Mouse (Mus musculus): ENCODE measurements around the gene Rcbtb2. TPM values are rescaled to one million over a fixed set of nuclear protein-coding genes. Genes with fewer than 3 reads are reported as not detected.

The Rcbtb2 gene
- polyA plus RNA-seq, 1 experiment: 169 TPM

- Histone ChIP-seq H3K36me3 (ENCODE audit: control insufficient read depth, insufficient read depth, low read length) (no peaks in the 10 kb centered on the region), H3K27me3 (ENCODE audit: control insufficient read depth, insufficient read depth, low read length) (no peaks in the 10 kb centered on the region), H3K27ac (ENCODE audit: control insufficient read depth, insufficient read depth, low read length) (peak overlapping the region; percentile 100), H3K4me3 (ENCODE audit: control insufficient read depth, insufficient read depth, low read length) (no peak overlapping the region), H3K4me1 (replicated peaks; ENCODE audit: control insufficient read depth, insufficient read depth, low read length) (peaks cover 58% of the 10 kb centered on the region)
- no peak for TF ChIP-seq POLR2A (IDR thresholded peaks at IDR 0.05; ENCODE audit: control insufficient read depth, extremely low read depth, insufficient read depth, low read length, poor library complexity)
- TF ChIP-seq CTCF (IDR thresholded peaks at IDR 0.05; ENCODE audit: borderline replicate concordance, control insufficient read depth, extremely low read depth, insufficient read depth, low read length, poor library complexity): no peak
- DNase-seq: peak; percentile 55
- WGBS: 6% methylated on average over 6 of the region's 6 CpGs
Observed at GRCm38 (mm10) chr14:73119459-73119858, 3.4 kb upstream of the Rcbtb2 start.

GRCm38 (mm10) chr14:73119966-73120365 is 2.9 kb upstream of the Rcbtb2 start:
- 59% methylated on average over 2 of the region's 2 CpGs for WGBS
- no peak for DNase-seq
- Histone ChIP-seq H3K36me3 (ENCODE audit: control insufficient read depth, insufficient read depth, low read length) (no peaks in the 10 kb centered on the region), H3K27ac (ENCODE audit: control insufficient read depth, insufficient read depth, low read length) (peak overlapping the region; percentile 100), H3K4me1 (replicated peaks; ENCODE audit: control insufficient read depth, insufficient read depth, low read length) (peaks cover 62% of the 10 kb centered on the region), H3K27me3 (ENCODE audit: control insufficient read depth, insufficient read depth, low read length) (no peaks in the 10 kb centered on the region), H3K4me3 (ENCODE audit: control insufficient read depth, insufficient read depth, low read length) (no peak overlapping the region)
- TF ChIP-seq CTCF (IDR thresholded peaks at IDR 0.05; ENCODE audit: borderline replicate concordance, control insufficient read depth, extremely low read depth, insufficient read depth, low read length, poor library complexity) (no peak), POLR2A (IDR thresholded peaks at IDR 0.05; ENCODE audit: control insufficient read depth, extremely low read depth, insufficient read depth, low read length, poor library complexity) (no peak)

GRCm38 (mm10) chr14:73122211-73122922 is 470 bp upstream of the Rcbtb2 start:
- TF ChIP-seq CTCF (IDR thresholded peaks at IDR 0.05; ENCODE audit: borderline replicate concordance, control insufficient read depth, extremely low read depth, insufficient read depth, low read length, poor library complexity): no peak
- TF ChIP-seq POLR2A (IDR thresholded peaks at IDR 0.05; ENCODE audit: control insufficient read depth, extremely low read depth, insufficient read depth, low read length, poor library complexity): no peak
- H3K27ac ChIP-seq (ENCODE audit: control insufficient read depth, insufficient read depth, low read length): peak overlapping the region; percentile 81
- H3K4me1 ChIP-seq (replicated peaks; ENCODE audit: control insufficient read depth, insufficient read depth, low read length): peaks cover 53% of the 10 kb centered on the region
- WGBS: 23% methylated on average over 4 of the region's 4 CpGs
- peak; percentile 1 for DNase-seq
- no peaks in the 10 kb centered on the region for H3K27me3 ChIP-seq (ENCODE audit: control insufficient read depth, insufficient read depth, low read length)
- H3K4me3 ChIP-seq (ENCODE audit: control insufficient read depth, insufficient read depth, low read length): no peak overlapping the region
- no peaks in the 10 kb centered on the region for H3K36me3 ChIP-seq (ENCODE audit: control insufficient read depth, insufficient read depth, low read length)

- TF ChIP-seq CTCF (IDR thresholded peaks at IDR 0.05; ENCODE audit: borderline replicate concordance, control insufficient read depth, extremely low read depth, insufficient read depth, low read length, poor library complexity) (no peak), POLR2A (IDR thresholded peaks at IDR 0.05; ENCODE audit: control insufficient read depth, extremely low read depth, insufficient read depth, low read length, poor library complexity) (no peak)
- Histone ChIP-seq H3K4me1 (replicated peaks; ENCODE audit: control insufficient read depth, insufficient read depth, low read length) (peaks cover 44% of the 10 kb centered on the region), H3K27me3 (ENCODE audit: control insufficient read depth, insufficient read depth, low read length) (no peaks in the 10 kb centered on the region), H3K36me3 (ENCODE audit: control insufficient read depth, insufficient read depth, low read length) (no peaks in the 10 kb centered on the region), H3K27ac (ENCODE audit: control insufficient read depth, insufficient read depth, low read length) (peak overlapping the region; percentile 98), H3K4me3 (ENCODE audit: control insufficient read depth, insufficient read depth, low read length) (peak overlapping the region; percentile 17; the same call in 1 of the 2 replicates)
- no peak for DNase-seq
- WGBS: 24% methylated on average over 9 of the region's 9 CpGs
Observed at GRCm38 (mm10) chr14:73123381-73123780, 544 bp downstream of the Rcbtb2 start.

GRCm38 (mm10) chr14:73123786-73124185 is 949 bp downstream of the Rcbtb2 start:
- WGBS: 7% methylated on average over 9 of the region's 9 CpGs
- Histone ChIP-seq H3K27ac (ENCODE audit: control insufficient read depth, insufficient read depth, low read length) (peak overlapping the region; percentile 89), H3K27me3 (ENCODE audit: control insufficient read depth, insufficient read depth, low read length) (no peaks in the 10 kb centered on the region), H3K36me3 (ENCODE audit: control insufficient read depth, insufficient read depth, low read length) (no peaks in the 10 kb centered on the region), H3K4me3 (ENCODE audit: control insufficient read depth, insufficient read depth, low read length) (peak overlapping the region; percentile 4; the same call in 1 of the 2 replicates), H3K4me1 (replicated peaks; ENCODE audit: control insufficient read depth, insufficient read depth, low read length) (peaks cover 40% of the 10 kb centered on the region)
- TF ChIP-seq POLR2A (IDR thresholded peaks at IDR 0.05; ENCODE audit: control insufficient read depth, extremely low read depth, insufficient read depth, low read length, poor library complexity) (peak; percentile 52; the same call in 1 of the 2 replicates), CTCF (IDR thresholded peaks at IDR 0.05; ENCODE audit: borderline replicate concordance, control insufficient read depth, extremely low read depth, insufficient read depth, low read length, poor library complexity) (no peak)
- DNase-seq: peak; percentile 74

- DNase-seq: no peak
- Histone ChIP-seq H3K4me1 (replicated peaks; ENCODE audit: control insufficient read depth, insufficient read depth, low read length) (peaks cover 13% of the 10 kb centered on the region), H3K4me3 (ENCODE audit: control insufficient read depth, insufficient read depth, low read length) (no peak overlapping the region), H3K27ac (ENCODE audit: control insufficient read depth, insufficient read depth, low read length) (no peak overlapping the region), H3K27me3 (ENCODE audit: control insufficient read depth, insufficient read depth, low read length) (no peaks in the 10 kb centered on the region), H3K36me3 (ENCODE audit: control insufficient read depth, insufficient read depth, low read length) (no peaks in the 10 kb centered on the region)
- TF ChIP-seq POLR2A (IDR thresholded peaks at IDR 0.05; ENCODE audit: control insufficient read depth, extremely low read depth, insufficient read depth, low read length, poor library complexity) (no peak), CTCF (IDR thresholded peaks at IDR 0.05; ENCODE audit: borderline replicate concordance, control insufficient read depth, extremely low read depth, insufficient read depth, low read length, poor library complexity) (no peak)
- WGBS: 80% methylated on average over 5 of the region's 5 CpGs
Observed at GRCm38 (mm10) chr14:73130519-73130918, 7.7 kb downstream of the Rcbtb2 start.

Measured in thymus, adult 2 months (tissue).